Mouse (Mus musculus) megakaryocyte, embryonic 14.5 days (primary cell): ENCODE data around the gene Ift80. TPM values are rescaled to one million over a fixed set of nuclear protein-coding genes. Genes with fewer than 3 reads are reported as not detected.
"Not testable (repeated sequence)": the region's sequence is repeated elsewhere in the genome, so short reads cannot be mapped to it uniquely, and the experiment has no call there.

ENCODE experiments used
- H3K27me3 ChIP-seq: replicated peaks from 2 replicates; pipeline ENCODE3; 2012; ENCODE audit warnings: inconsistent platforms
- H3K36me3 ChIP-seq: replicated peaks from 2 replicates; pipeline ENCODE3; 2012; ENCODE audit warnings: low read length, inconsistent platforms, mixed read lengths
- H3K4me1 ChIP-seq: 2 replicates; pipeline ENCODE4 v1.6.1; 2012; ENCODE audit warnings: inconsistent platforms
- H3K4me3 ChIP-seq: replicated peaks from 2 replicates; pipeline ENCODE3; 2012; ENCODE audit warnings: moderate library complexity, mild to moderate bottlenecking, inconsistent platforms
- H3K9me3 ChIP-seq: 2 replicates; pipeline ENCODE4 v1.6.1; 2012; ENCODE audit warnings: inconsistent platforms
- FLI1 ChIP-seq: IDR thresholded peaks from 2 replicates; pipeline ENCODE4 v1.6.1; 2012; ENCODE audit warnings: low read length, inconsistent platforms, mixed read lengths
- GATA1 ChIP-seq: IDR thresholded peaks from 3 replicates; pipeline ENCODE4 v1.6.1; 2012; ENCODE audit warnings: mixed read lengths, low read length, inconsistent platforms, borderline replicate concordance
- polyA plus RNA-seq: library from polyadenylated mRNA; stranded (reverse); fragments of >175 nt; gene quantifications from 2 replicates; pipeline ENCODE4 v1.2.3, GENCODE M21; 2012; ENCODE audit warnings: low replicate concordance; ENCODE audit not compliant: insufficient read depth

The Ift80 gene
- polyA plus RNA-seq, 1 experiment: 0.10 TPM

- Histone ChIP-seq H3K9me3 (no peaks in the 10 kb centered on the region), H3K4me1 (peaks cover 49% of the 10 kb centered on the region), H3K36me3 (peaks cover 31% of the 10 kb centered on the region), H3K27me3 (peaks cover 6% of the 10 kb centered on the region), H3K4me3 (peak overlapping the region; percentile 71)
- TF ChIP-seq FLI1: no peak
- TF ChIP-seq GATA1: no peak
Observed at GRCm38 (mm10) chr3:69041298-69041697, 36.9 kb upstream of the Ift80 start.

GRCm38 (mm10) chr3:69040105-69040504 is 35.7 kb upstream of the Ift80 start:
- Histone ChIP-seq H3K36me3 (peaks cover 42% of the 10 kb centered on the region), H3K27me3 (peaks cover under 1% of the 10 kb centered on the region), H3K9me3 (no peaks in the 10 kb centered on the region), H3K4me1 (peaks cover 37% of the 10 kb centered on the region), H3K4me3 (peak overlapping the region; percentile 38)
- TF ChIP-seq FLI1 (no peak), GATA1 (no peak)

GRCm38 (mm10) chr3:69026133-69026783 is 21.9 kb upstream of the Ift80 start:
- peaks cover 95% of the 10 kb centered on the region for H3K36me3 ChIP-seq
- no peaks in the 10 kb centered on the region for H3K4me1 ChIP-seq
- no peak overlapping the region for H3K4me3 ChIP-seq
- TF ChIP-seq GATA1 (no peak), FLI1 (no peak)
- no peaks in the 10 kb centered on the region for H3K27me3 ChIP-seq
- H3K9me3 ChIP-seq: no peaks in the 10 kb centered on the region

GRCm38 (mm10) chr3:69020764-69021163 is 16.4 kb upstream of the Ift80 start:
- TF ChIP-seq GATA1 (no peak), FLI1 (no peak)
- no peak overlapping the region for H3K4me3 ChIP-seq
- H3K36me3 ChIP-seq: peaks cover 95% of the 10 kb centered on the region
- no peaks in the 10 kb centered on the region for H3K9me3 ChIP-seq
- 0 out of 2 replicates have a peak, but pooled peaks cover 4% of the 10 kb centered on the region for H3K4me1 ChIP-seq
- no peaks in the 10 kb centered on the region for H3K27me3 ChIP-seq

GRCm38 (mm10) chr3:69020285-69020684 is 15.9 kb upstream of the Ift80 start:
- Histone ChIP-seq H3K4me1 (0 out of 2 replicates have a peak, but pooled peaks cover 4% of the 10 kb centered on the region), H3K36me3 (peaks cover 91% of the 10 kb centered on the region), H3K27me3 (no peaks in the 10 kb centered on the region), H3K9me3 (no peaks in the 10 kb centered on the region), H3K4me3 (no peak overlapping the region)
- no peak for TF ChIP-seq GATA1

GRCm38 (mm10) chr3:69018635-69019034 is 14.3 kb upstream of the Ift80 start:
- H3K9me3 ChIP-seq, H3K4me1 ChIP-seq, H3K4me3 ChIP-seq, H3K27me3 ChIP-seq: not testable (repeated sequence)
- peaks cover 90% of the 10 kb centered on the region for H3K36me3 ChIP-seq

GRCm38 (mm10) chr3:69017181-69017580 is 12.8 kb upstream of the Ift80 start:
- H3K27me3 ChIP-seq: no peaks in the 10 kb centered on the region
- no peaks in the 10 kb centered on the region for H3K9me3 ChIP-seq
- peaks cover 8% of the 10 kb centered on the region; the same call in 1 of the 2 replicates for H3K4me1 ChIP-seq
- H3K36me3 ChIP-seq: peaks cover 90% of the 10 kb centered on the region
- TF ChIP-seq FLI1 (no peak), GATA1 (no peak)
- H3K4me3 ChIP-seq: no peak overlapping the region

- no peak overlapping the region for H3K4me3 ChIP-seq
- no peaks in the 10 kb centered on the region for H3K9me3 ChIP-seq
- peaks cover 33% of the 10 kb centered on the region for H3K4me1 ChIP-seq
- H3K27me3 ChIP-seq: no peaks in the 10 kb centered on the region
- TF ChIP-seq FLI1 (no peak), GATA1 (no peak)
- peaks cover 33% of the 10 kb centered on the region for H3K36me3 ChIP-seq
Observed at GRCm38 (mm10) chr3:69008873-69009272, 4.5 kb upstream of the Ift80 start.

GRCm38 (mm10) chr3:69006246-69006760 is 1.9 kb upstream of the Ift80 start:
- Histone ChIP-seq H3K27me3 (no peaks in the 10 kb centered on the region), H3K4me1 (peaks cover 25% of the 10 kb centered on the region), H3K9me3 (no peaks in the 10 kb centered on the region), H3K4me3 (peak overlapping the region; percentile 100), H3K36me3 (peaks cover 16% of the 10 kb centered on the region)
- TF ChIP-seq GATA1 (no peak), FLI1 (no peak)

- no peaks in the 10 kb centered on the region for H3K27me3 ChIP-seq
- no peaks in the 10 kb centered on the region for H3K9me3 ChIP-seq
- H3K4me3 ChIP-seq: peak overlapping the region; percentile 100
- no peak for TF ChIP-seq GATA1
- TF ChIP-seq FLI1: no peak
- H3K36me3 ChIP-seq: peaks cover 16% of the 10 kb centered on the region
- H3K4me1 ChIP-seq: peaks cover 25% of the 10 kb centered on the region
Observed at GRCm38 (mm10) chr3:69005338-69006245, 1.2 kb upstream of the Ift80 start.
